Mouse (Mus musculus): ENCODE results near the gene Olfr155. TPM values are rescaled to one million over a fixed set of nuclear protein-coding genes. Genes with fewer than 3 reads are reported as not detected.

The Olfr155 gene
- polyA plus RNA-seq, 1 experiment from 2014 or later: not detected

GRCm38 (mm10) chr4:43877230-43877629 lies 25.9 kb downstream of the Olfr155 start:
- Histone ChIP-seq H3K9me3 (ENCODE audit: control insufficient read depth, low read length) (no peaks in the 10 kb centered on the region), H3K36me3 (ENCODE audit: control insufficient read depth, insufficient read depth, low read length) (no peaks in the 10 kb centered on the region), H3K9ac (ENCODE audit: low read depth, low read length) (no peak overlapping the region)

DNA sequence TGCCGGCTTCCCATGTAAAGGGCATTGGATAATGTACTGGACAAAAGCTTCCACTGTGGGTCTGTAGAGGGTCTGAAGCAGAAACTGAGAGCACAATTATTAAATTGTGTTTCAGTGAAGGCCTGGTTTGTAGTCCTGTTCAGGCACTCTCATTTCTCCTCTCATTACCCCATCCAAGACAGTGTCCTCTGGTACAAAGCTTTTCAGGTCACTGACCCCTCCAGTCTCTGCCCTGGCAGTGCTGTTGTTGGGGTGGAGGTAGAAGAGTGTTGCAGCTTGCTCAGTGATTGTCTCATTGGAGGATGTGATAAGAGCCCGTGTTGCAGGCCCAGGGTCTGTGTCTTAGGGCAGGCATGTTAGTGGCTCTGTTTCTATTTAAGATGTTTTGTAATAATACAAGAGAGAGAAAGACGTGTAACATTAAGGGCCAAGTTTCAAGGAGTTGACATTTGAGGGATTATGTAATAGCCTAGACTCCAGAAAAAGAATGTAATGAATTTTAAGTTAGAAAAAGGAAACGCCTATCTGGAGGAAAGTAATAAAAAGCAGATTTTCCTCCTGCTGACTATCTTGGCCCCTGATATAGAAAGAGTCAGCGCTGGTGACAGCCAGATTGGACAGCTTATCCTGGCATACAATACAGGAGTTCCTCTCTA lies 26.9 kb downstream of the Olfr155 start:
- WGBS: 59% methylated on average over 5 of the region's 5 CpGs
- Histone ChIP-seq H3K36me3 (ENCODE audit: control insufficient read depth, insufficient read depth, low read length) (no peaks in the 10 kb centered on the region), H3K4me3 (ENCODE audit: low read length) (no peak overlapping the region), H3K9ac (ENCODE audit: low read depth, low read length) (no peak overlapping the region), H3K9me3 (ENCODE audit: control insufficient read depth, low read length) (no peaks in the 10 kb centered on the region), H3K4me2 (replicated peaks; ENCODE audit: low read depth, low read length) (no peak overlapping the region), H3K4me1 (ENCODE audit: control insufficient read depth, insufficient read depth, low read length) (peaks cover 5% of the 10 kb centered on the region; the same call in 1 of the 2 replicates), H3K27me3 (ENCODE audit: control insufficient read depth, insufficient read depth, low read length) (no peaks in the 10 kb centered on the region), H3K27ac (ENCODE audit: low read depth, low read length) (no peak overlapping the region; the same call in 1 of the 2 replicates)
- ATAC-seq (ENCODE audit: low FRiP score, low TSS enrichment): no peak

More at GRCm38 (mm10) chr4:43877230-43877629, 25.9 kb downstream of the Olfr155 start:
- no peak overlapping the region for H3K4me2 ChIP-seq (replicated peaks; ENCODE audit: low read depth, low read length)
- no peak overlapping the region for H3K27ac ChIP-seq (ENCODE audit: low read depth, low read length)
- 97% methylated on average over 1 of the region's 1 CpGs for WGBS
- no peak for ATAC-seq (ENCODE audit: low FRiP score, low TSS enrichment)
- no peaks in the 10 kb centered on the region for H3K27me3 ChIP-seq (ENCODE audit: control insufficient read depth, insufficient read depth, low read length)
- H3K4me1 ChIP-seq (ENCODE audit: control insufficient read depth, insufficient read depth, low read length): peaks cover 5% of the 10 kb centered on the region; the same call in 1 of the 2 replicates
- no peak overlapping the region for H3K4me3 ChIP-seq (ENCODE audit: low read length)

- H3K36me3 ChIP-seq (ENCODE audit: control insufficient read depth, insufficient read depth, low read length): no peaks in the 10 kb centered on the region
- ATAC-seq (ENCODE audit: low FRiP score, low TSS enrichment): no peak
- H3K4me1 ChIP-seq (ENCODE audit: control insufficient read depth, insufficient read depth, low read length): peaks cover 14% of the 10 kb centered on the region; the same call in 1 of the 2 replicates
- WGBS: 84% methylated on average over 6 of the region's 6 CpGs
- H3K9me3 ChIP-seq (ENCODE audit: control insufficient read depth, low read length): no peaks in the 10 kb centered on the region
- no peak overlapping the region for H3K4me3 ChIP-seq (ENCODE audit: low read length)
- H3K4me2 ChIP-seq (replicated peaks; ENCODE audit: low read depth, low read length): no peak overlapping the region
- H3K27ac ChIP-seq (ENCODE audit: low read depth, low read length): no peak overlapping the region
- no peaks in the 10 kb centered on the region for H3K27me3 ChIP-seq (ENCODE audit: control insufficient read depth, insufficient read depth, low read length)
- H3K9ac ChIP-seq (ENCODE audit: low read depth, low read length): no peak overlapping the region
Observed at GRCm38 (mm10) chr4:43879566-43879965, 28.2 kb downstream of the Olfr155 start.

GRCm38 (mm10) chr4:43884196-43884595 lies 32.8 kb downstream of the Olfr155 start:
- no peaks in the 10 kb centered on the region for H3K27me3 ChIP-seq (ENCODE audit: control insufficient read depth, insufficient read depth, low read length)
- no peak overlapping the region for H3K9ac ChIP-seq (ENCODE audit: low read depth, low read length)
- 33% methylated on average over 4 of the region's 4 CpGs for WGBS
- no peaks in the 10 kb centered on the region for H3K36me3 ChIP-seq (ENCODE audit: control insufficient read depth, insufficient read depth, low read length)
- H3K4me3 ChIP-seq (ENCODE audit: low read length): no peak overlapping the region
- ATAC-seq (ENCODE audit: low FRiP score, low TSS enrichment): no peak
- no peak overlapping the region for H3K4me2 ChIP-seq (replicated peaks; ENCODE audit: low read depth, low read length)
- no peak overlapping the region for H3K27ac ChIP-seq (ENCODE audit: low read depth, low read length)
- no peaks in the 10 kb centered on the region for H3K9me3 ChIP-seq (ENCODE audit: control insufficient read depth, low read length)
- H3K4me1 ChIP-seq (ENCODE audit: control insufficient read depth, insufficient read depth, low read length): peaks cover 13% of the 10 kb centered on the region; the same call in 1 of the 2 replicates

GRCm38 (mm10) chr4:43891247-43891646 lies 39.9 kb downstream of the Olfr155 start:
- WGBS: 89% methylated on average over 3 of the region's 3 CpGs
- Histone ChIP-seq H3K9ac (ENCODE audit: low read depth, low read length) (no peak overlapping the region), H3K4me2 (replicated peaks; ENCODE audit: low read depth, low read length) (no peak overlapping the region), H3K27me3 (ENCODE audit: control insufficient read depth, insufficient read depth, low read length) (no peaks in the 10 kb centered on the region), H3K36me3 (ENCODE audit: control insufficient read depth, insufficient read depth, low read length) (peaks cover 7% of the 10 kb centered on the region; the same call in 1 of the 2 replicates), H3K9me3 (ENCODE audit: control insufficient read depth, low read length) (no peaks in the 10 kb centered on the region), H3K4me3 (ENCODE audit: low read length) (no peak overlapping the region), H3K27ac (ENCODE audit: low read depth, low read length) (no peak overlapping the region), H3K4me1 (ENCODE audit: control insufficient read depth, insufficient read depth, low read length) (no peaks in the 10 kb centered on the region)
- no peak for ATAC-seq (ENCODE audit: low FRiP score, low TSS enrichment)

DNA sequence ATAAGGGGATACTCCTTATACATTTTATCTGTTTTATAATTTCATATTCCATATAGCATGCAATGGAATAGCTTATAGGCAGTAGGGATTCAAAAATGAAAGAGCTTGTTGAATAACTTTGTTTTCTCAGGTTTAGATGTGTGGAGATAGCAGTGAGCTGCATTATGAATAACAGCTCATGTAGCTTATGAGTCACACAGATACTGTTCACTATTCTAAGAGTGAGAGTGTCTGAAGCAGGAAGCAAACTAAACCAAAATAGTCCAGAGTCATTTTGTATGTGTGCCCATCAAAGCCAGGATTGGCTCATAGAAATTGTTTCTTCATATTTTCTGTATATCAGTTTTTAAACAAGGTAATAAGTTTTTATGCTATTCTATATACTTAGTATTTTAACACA lies 45.8 kb downstream of the Olfr155 start:
- H3K4me3 ChIP-seq (ENCODE audit: low read length): no peak overlapping the region
- no peak overlapping the region for H3K27ac ChIP-seq (ENCODE audit: low read depth, low read length)
- no peak overlapping the region for H3K4me2 ChIP-seq (replicated peaks; ENCODE audit: low read depth, low read length)
- H3K27me3 ChIP-seq (ENCODE audit: control insufficient read depth, insufficient read depth, low read length): no peaks in the 10 kb centered on the region
- no peak overlapping the region for H3K9ac ChIP-seq (ENCODE audit: low read depth, low read length)
- no peaks in the 10 kb centered on the region for H3K9me3 ChIP-seq (ENCODE audit: control insufficient read depth, low read length)
- no peaks in the 10 kb centered on the region for H3K4me1 ChIP-seq (ENCODE audit: control insufficient read depth, insufficient read depth, low read length)
- peaks cover 19% of the 10 kb centered on the region; the same call in 1 of the 2 replicates for H3K36me3 ChIP-seq (ENCODE audit: control insufficient read depth, insufficient read depth, low read length)
- ATAC-seq (ENCODE audit: low FRiP score, low TSS enrichment): no peak

- no peak overlapping the region for H3K4me2 ChIP-seq (replicated peaks; ENCODE audit: low read depth, low read length)
- H3K9ac ChIP-seq (ENCODE audit: low read depth, low read length): no peak overlapping the region
- no peak overlapping the region for H3K4me3 ChIP-seq (ENCODE audit: low read length)
- ATAC-seq (ENCODE audit: low FRiP score, low TSS enrichment): no peak
- no peaks in the 10 kb centered on the region for H3K27me3 ChIP-seq (ENCODE audit: control insufficient read depth, insufficient read depth, low read length)
- H3K4me1 ChIP-seq (ENCODE audit: control insufficient read depth, insufficient read depth, low read length): no peaks in the 10 kb centered on the region
- no peaks in the 10 kb centered on the region for H3K9me3 ChIP-seq (ENCODE audit: control insufficient read depth, low read length)
- 28% methylated on average over 8 of the region's 8 CpGs for WGBS
- peaks cover 22% of the 10 kb centered on the region; the same call in 1 of the 2 replicates for H3K36me3 ChIP-seq (ENCODE audit: control insufficient read depth, insufficient read depth, low read length)
- H3K27ac ChIP-seq (ENCODE audit: low read depth, low read length): no peak overlapping the region
Observed at GRCm38 (mm10) chr4:43899197-43899596, 47.8 kb downstream of the Olfr155 start.

GRCm38 (mm10) chr4:43903690-43904089 lies 52.3 kb downstream of the Olfr155 start:
- no peak overlapping the region for H3K4me2 ChIP-seq (replicated peaks; ENCODE audit: low read depth, low read length)
- H3K4me3 ChIP-seq (ENCODE audit: low read length): no peak overlapping the region
- H3K9me3 ChIP-seq (ENCODE audit: control insufficient read depth, low read length): no peaks in the 10 kb centered on the region
- no peak overlapping the region for H3K9ac ChIP-seq (ENCODE audit: low read depth, low read length)
- 0 out of 2 replicates have a peak, but pooled peaks cover 4% of the 10 kb centered on the region for H3K4me1 ChIP-seq (ENCODE audit: control insufficient read depth, insufficient read depth, low read length)
- H3K27me3 ChIP-seq (ENCODE audit: control insufficient read depth, insufficient read depth, low read length): no peaks in the 10 kb centered on the region
- WGBS: 66% methylated on average over 7 of the region's 7 CpGs
- ATAC-seq (ENCODE audit: low FRiP score, low TSS enrichment): no peak
- H3K36me3 ChIP-seq (ENCODE audit: control insufficient read depth, insufficient read depth, low read length): peaks cover 10% of the 10 kb centered on the region; the same call in 1 of the 2 replicates
- no peak overlapping the region for H3K27ac ChIP-seq (ENCODE audit: low read depth, low read length)

GRCm38 (mm10) chr4:43906443-43906842 lies 55.1 kb downstream of the Olfr155 start:
- WGBS: 30% methylated on average over 6 of the region's 6 CpGs

More at GRCm38 (mm10) chr4:43906443-43906842, 55.1 kb downstream of the Olfr155 start:
- Histone ChIP-seq H3K36me3 (ENCODE audit: control insufficient read depth, insufficient read depth, low read length) (peaks cover 22% of the 10 kb centered on the region; the same call in 1 of the 2 replicates), H3K9ac (ENCODE audit: low read depth, low read length) (no peak overlapping the region), H3K4me3 (ENCODE audit: low read length) (no peak overlapping the region), H3K27me3 (ENCODE audit: control insufficient read depth, insufficient read depth, low read length) (no peaks in the 10 kb centered on the region), H3K27ac (ENCODE audit: low read depth, low read length) (no peak overlapping the region), H3K9me3 (ENCODE audit: control insufficient read depth, low read length) (no peaks in the 10 kb centered on the region), H3K4me1 (ENCODE audit: control insufficient read depth, insufficient read depth, low read length) (0 out of 2 replicates have a peak, but pooled peaks cover 4% of the 10 kb centered on the region), H3K4me2 (replicated peaks; ENCODE audit: low read depth, low read length) (no peak overlapping the region)
- no peak for ATAC-seq (ENCODE audit: low FRiP score, low TSS enrichment)
